Mouse (Mus musculus) lung, embryonic 16.5 days (tissue): ENCODE results near the gene Hist1h2bk. TPM values are rescaled to one million over a fixed set of nuclear protein-coding genes. Genes with fewer than 3 reads are reported as not detected.
A peak's percentile ranks its signal among the peaks of the same experiment; 100 is the strongest.
"Not testable (repeated sequence)": the region's sequence is repeated elsewhere in the genome, so short reads cannot be mapped to it uniquely, and the experiment has no call there.

Source experiments
- ATAC-seq: fragments of 200-750 bp; cut with Nextera tagmentation; 2 replicates; pipeline ENCODE4 v1.8.0; 2017; ENCODE audit warnings: low read depth, mild to moderate bottlenecking, moderate library complexity
- H3K27ac ChIP-seq: fragments of 300-500 bp; sonication (generic); 2 replicates; pipeline ENCODE4 v1.5.1; 2014; ENCODE audit warnings: mild to moderate bottlenecking, control low read depth, low read length
- H3K27me3 ChIP-seq: fragments of 300-500 bp; sonication (generic); 2 replicates; pipeline ENCODE4 v1.6.1; 2014; ENCODE audit warnings: low read depth, low read length, mixed read lengths; ENCODE audit not compliant: control insufficient read depth, insufficient read depth
- H3K36me3 ChIP-seq: fragments of 300-500 bp; sonication (generic); 2 replicates; pipeline ENCODE4 v1.6.1; 2014; ENCODE audit warnings: low read length; ENCODE audit not compliant: control insufficient read depth, insufficient read depth
- H3K4me1 ChIP-seq: fragments of 300-500 bp; sonication (generic); replicated peaks from 2 replicates; pipeline ENCODE4 v1.6.1; 2014; ENCODE audit warnings: low read length, mixed read lengths; ENCODE audit not compliant: control insufficient read depth, insufficient read depth
- H3K4me2 ChIP-seq: fragments of 300-500 bp; sonication (generic); 2 replicates; pipeline ENCODE4 v1.6.1; 2014; ENCODE audit warnings: low read depth, low read length, control low read depth
- H3K4me3 ChIP-seq: fragments of 300-500 bp; sonication (generic); 2 replicates; pipeline ENCODE4 v1.5.1; 2014; ENCODE audit warnings: mild to moderate bottlenecking, low read length, control low read depth
- H3K9ac ChIP-seq: fragments of 300-500 bp; sonication (generic); 2 replicates; pipeline ENCODE4 v1.6.1; 2014; ENCODE audit warnings: low read length, control low read depth
- H3K9me3 ChIP-seq: fragments of 300-500 bp; sonication (generic); 2 replicates; pipeline ENCODE4 v1.6.1; 2016; ENCODE audit warnings: low read length; ENCODE audit not compliant: control insufficient read depth
- WGBS: fragments of 180-500 bp; shearing (Covaris S2); extraction: QIAGEN DNeasy Blood & Tissue Kit; methylation state at CpG from one replicate; pipeline ENCODE4 v1.1.7; 2014; 5-methylcytosine and 5-hydroxymethylcytosine counted together
- microRNA-seq: library from miRNA; unstranded; fragments of <30 nt; microRNA quantifications from one replicate; pipeline ENCODE4, GENCODE M21; 2016
- polyA plus RNA-seq: library from polyadenylated mRNA; unstranded; fragments of >200 nt; fragmentation: Nextera tagmentation; extraction: Ambion mirVana; gene quantifications from 2 replicates; pipeline ENCODE4 v1.2.1, GENCODE M21; 2015

Hist1h2bk gene
- polyA plus RNA-seq, 1 experiment from 2014 or later: 6.6 TPM

DNA sequence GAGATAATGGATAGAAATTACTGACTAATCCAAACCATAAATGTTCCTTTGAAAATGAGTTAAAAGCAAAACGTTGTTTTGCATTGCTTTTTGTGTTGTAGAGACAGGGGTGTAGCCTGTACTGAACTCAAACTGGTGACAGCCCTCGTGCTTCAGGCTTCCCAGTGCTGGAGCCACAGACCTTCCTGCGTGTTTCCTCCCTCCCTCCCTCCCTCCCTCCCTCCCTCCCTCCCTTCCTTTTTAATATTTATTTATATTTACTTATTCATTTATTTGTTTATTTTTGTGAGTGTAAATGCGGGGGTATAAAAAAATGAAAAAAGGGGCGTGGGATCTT lies 15.8 kb downstream of the Hist1h2bk start:
- no peaks in the 10 kb centered on the region for H3K9me3 ChIP-seq
- H3K36me3 ChIP-seq: no peaks in the 10 kb centered on the region
- 7% methylated on average over 5 of the region's 5 CpGs for WGBS
- peaks cover 3% of the 10 kb centered on the region; the same call in 1 of the 2 replicates for H3K4me1 ChIP-seq
- H3K27ac ChIP-seq: no peak overlapping the region; the same call in 1 of the 2 replicates
- peak overlapping the region; percentile 76 for H3K4me2 ChIP-seq
- H3K4me3 ChIP-seq: peak overlapping the region; percentile 65
- peak overlapping the region; percentile 73; the same call in 1 of the 2 replicates for H3K9ac ChIP-seq
- ATAC-seq: no peak
- no peaks in the 10 kb centered on the region for H3K27me3 ChIP-seq

DNA sequence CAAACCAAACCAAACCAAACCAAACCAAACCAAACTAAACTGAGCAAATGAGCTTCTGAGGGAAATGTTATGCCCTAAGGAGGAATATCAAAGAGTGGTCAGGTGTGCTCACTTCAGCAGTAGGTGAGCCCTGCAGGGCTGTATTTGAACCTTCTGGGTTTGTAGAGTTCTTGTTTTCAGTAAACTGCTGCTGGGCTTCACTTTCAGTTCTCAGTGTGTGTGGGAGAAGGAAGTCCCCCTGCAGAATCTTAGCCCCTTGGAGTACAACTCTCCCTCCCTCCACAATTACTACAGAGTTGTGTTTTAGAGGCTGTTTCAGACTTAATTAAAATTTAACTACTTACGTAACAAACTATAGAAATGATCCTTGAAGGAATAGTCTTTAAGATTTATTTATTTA lies 18.1 kb downstream of the Hist1h2bk start:
- no peak overlapping the region for H3K9ac ChIP-seq
- no peak for ATAC-seq
- peaks cover 3% of the 10 kb centered on the region; the same call in 1 of the 2 replicates for H3K4me1 ChIP-seq
- no peak overlapping the region for H3K4me2 ChIP-seq
- WGBS: 98% methylated on average over 1 of the region's 1 CpGs
- H3K4me3 ChIP-seq: no peak overlapping the region
- no peaks in the 10 kb centered on the region for H3K27me3 ChIP-seq
- no peak overlapping the region for H3K27ac ChIP-seq
- no peaks in the 10 kb centered on the region for H3K9me3 ChIP-seq
- H3K36me3 ChIP-seq: no peaks in the 10 kb centered on the region

DNA sequence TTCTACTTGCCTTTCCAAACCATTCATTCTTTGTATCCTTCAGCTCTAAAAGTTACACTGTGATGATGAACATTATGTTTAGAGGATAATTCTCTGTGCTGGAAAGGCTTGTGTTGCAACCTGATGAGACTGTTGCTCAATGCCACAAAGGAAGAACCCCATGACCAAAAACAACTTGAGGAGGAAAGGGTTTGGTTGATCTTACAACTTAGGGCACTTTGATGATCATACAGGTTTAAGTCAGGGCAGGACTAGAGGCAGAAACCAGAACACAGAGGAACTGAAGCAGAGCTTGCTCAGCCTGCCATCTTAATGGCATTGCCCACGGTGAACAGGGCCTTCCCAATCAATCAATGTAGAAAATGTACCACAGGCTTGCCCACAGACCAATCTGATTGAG lies 25.8 kb downstream of the Hist1h2bk start:
- Histone ChIP-seq H3K4me1 (no peaks in the 10 kb centered on the region), H3K4me2 (no peak overlapping the region), H3K9me3 (no peaks in the 10 kb centered on the region), H3K27me3 (no peaks in the 10 kb centered on the region), H3K27ac (no peak overlapping the region), H3K4me3 (no peak overlapping the region), H3K9ac (no peak overlapping the region), H3K36me3 (no peaks in the 10 kb centered on the region)
- no peak for ATAC-seq
- 71% methylated on average over 1 of the region's 1 CpGs for WGBS

GRCm38 (mm10) chr13:22063468-22063867 lies 27.8 kb downstream of the Hist1h2bk start:
- 30% methylated on average over 1 of the region's 1 CpGs for WGBS
- no peak for ATAC-seq
- no peaks in the 10 kb centered on the region for H3K4me1 ChIP-seq

DNA sequence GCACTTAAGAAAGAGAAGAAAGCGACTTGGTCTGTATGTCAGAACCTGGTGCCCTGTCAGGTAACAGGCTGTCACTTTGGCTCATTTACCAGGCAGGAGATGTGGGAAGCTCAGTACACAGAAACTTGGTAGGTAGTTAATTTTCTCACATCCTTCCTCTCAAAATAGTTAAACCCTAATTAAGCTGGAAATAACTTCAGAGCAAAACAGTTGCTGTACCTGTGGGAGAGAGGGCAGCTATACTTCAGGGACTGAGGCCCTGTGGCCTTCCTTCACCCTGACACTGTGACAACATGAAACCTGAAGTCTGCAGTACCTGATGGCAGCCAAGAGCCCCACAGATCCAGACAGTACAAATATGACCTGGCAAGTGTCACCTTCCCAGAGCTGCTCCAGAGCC lies 48.5 kb downstream of the Hist1h2bk start, which contains the start of gene Vmn1r188:
Gene Vmn1r188 (plus strand): TSS at position 301 of the 400 bp plus-strand sequence.
- not testable (repeated sequence) for H3K9me3 ChIP-seq, H3K4me3 ChIP-seq, H3K4me2 ChIP-seq, H3K4me1 ChIP-seq, H3K27me3 ChIP-seq, ATAC-seq, H3K27ac ChIP-seq, H3K9ac ChIP-seq, H3K36me3 ChIP-seq
- WGBS: 65% methylated on average over 1 of the region's 1 CpGs

More at GRCm38 (mm10) chr13:22063468-22063867, 27.8 kb downstream of the Hist1h2bk start:
- Histone ChIP-seq H3K4me3 (no peak overlapping the region), H3K4me2 (no peak overlapping the region), H3K36me3 (no peaks in the 10 kb centered on the region), H3K9ac (no peak overlapping the region), H3K27me3 (no peaks in the 10 kb centered on the region), H3K27ac (no peak overlapping the region), H3K9me3 (no peaks in the 10 kb centered on the region)

Small RNA genes lying within 50 kb of the gene (microRNA-seq; reads per million reads assigned to microRNA genes)
- gene Gm26300: not detected
- gene Gm44390: not detected
- not detected for gene Gm44486

Other genes with a start within 250 kb of the Hist1h2bk start
- 1.8 and 5.1 TPM in 2 replicates for gene Hist1h2an, start 248.7 kb upstream of the Hist1h2bk start, polyA plus RNA-seq
- 1.0 and 1.2 TPM in 2 replicates for gene Hist1h2bp, start 248.4 kb upstream of the Hist1h2bk start, polyA plus RNA-seq
- 24.2 and 25.0 TPM in 2 replicates for gene Hist1h2bq, start 225.7 kb upstream of the Hist1h2bk start, polyA plus RNA-seq
- 3.4 TPM in 1 of 2 replicates, not detected in the other for gene Hist1h2ao, start 225.4 kb upstream of the Hist1h2bk start, polyA plus RNA-seq
- gene Hist1h4m, start 224.1 kb upstream of the Hist1h2bk start, polyA plus RNA-seq: not detected in 2 replicates
- 19.0 and 22.4 TPM in 2 replicates for gene Hist1h4n, start 203.7 kb upstream of the Hist1h2bk start, polyA plus RNA-seq
- gene Hist1h2ap, start 202.4 kb upstream of the Hist1h2bk start, polyA plus RNA-seq: 3,144 and 3,910 TPM in 2 replicates
- 26.3 and 29.0 TPM in 2 replicates for gene Hist1h2br, start 202.1 kb upstream of the Hist1h2bk start, polyA plus RNA-seq
- gene Zfp184, start 90.8 kb upstream of the Hist1h2bk start, polyA plus RNA-seq: 7.9 and 12.5 TPM in 2 replicates
- gene Pom121l2, start 54.7 kb upstream of the Hist1h2bk start, polyA plus RNA-seq: 0.16 and 0.18 TPM in 2 replicates
- 10.0 and 26.0 TPM in 2 replicates for gene Prss16, start 26.1 kb upstream of the Hist1h2bk start, polyA plus RNA-seq
- 2.3 and 15.3 TPM in 2 replicates for gene Hist1h2ah, start 302 bp upstream of the Hist1h2bk start, polyA plus RNA-seq
- gene Hist1h4i, start 5.5 kb downstream of the Hist1h2bk start, polyA plus RNA-seq: 23.6 and 24.3 TPM in 2 replicates
- gene Hist1h2ag, start 7.1 kb downstream of the Hist1h2bk start, polyA plus RNA-seq: 36.8 and 53.7 TPM in 2 replicates
- 12.9 and 16.4 TPM in 2 replicates for gene Hist1h2bj, start 7.3 kb downstream of the Hist1h2bk start, polyA plus RNA-seq
- not detected in 2 replicates for gene Vmn1r188, start 48.6 kb downstream of the Hist1h2bk start, polyA plus RNA-seq
- not detected in 2 replicates for gene Vmn1r189, start 70.0 kb downstream of the Hist1h2bk start, polyA plus RNA-seq
- gene Vmn1r191, start 148.1 kb downstream of the Hist1h2bk start, polyA plus RNA-seq: not detected in 2 replicates
- not detected in 2 replicates for gene Vmn1r192, start 155.3 kb downstream of the Hist1h2bk start, polyA plus RNA-seq
- gene Vmn1r193, start 187.3 kb downstream of the Hist1h2bk start, polyA plus RNA-seq: not detected in 2 replicates
- not detected in 2 replicates for gene Vmn1r194, start 208.3 kb downstream of the Hist1h2bk start, polyA plus RNA-seq
- not detected in 2 replicates for gene Vmn1r195, start 234.7 kb downstream of the Hist1h2bk start, polyA plus RNA-seq